Mouse (Mus musculus) kidney, embryonic 14.5 days (tissue): Measurements from ENCODE around the gene Rpl18. TPM values are rescaled to one million over a fixed set of nuclear protein-coding genes. Genes with fewer than 3 reads are reported as not detected.
A peak's percentile ranks its signal among the peaks of the same experiment; 100 is the strongest.

Experiments
- ATAC-seq: fragments of 200-750 bp; cut with Nextera tagmentation; 2 replicates; pipeline ENCODE4 v1.8.0; 2017; ENCODE audit warnings: moderate number of reproducible peaks, mild to moderate bottlenecking, moderate TSS enrichment, moderate library complexity; ENCODE audit not compliant: low FRiP score, low TSS enrichment
- H3K27ac ChIP-seq: fragments of 300-500 bp; sonication (generic); 2 replicates; pipeline ENCODE4 v1.5.1; 2014; ENCODE audit warnings: low read depth, mild to moderate bottlenecking, low read length, moderate library complexity, mixed read lengths
- H3K27me3 ChIP-seq: fragments of 300-500 bp; sonication (generic); 2 replicates; pipeline ENCODE4 v1.6.1; 2014; ENCODE audit warnings: mild to moderate bottlenecking, low read length; ENCODE audit not compliant: control insufficient read depth, insufficient read depth
- H3K36me3 ChIP-seq: fragments of 300-500 bp; sonication (generic); 2 replicates; pipeline ENCODE4 v1.6.1; 2014; ENCODE audit warnings: low read length, mixed read lengths; ENCODE audit not compliant: control insufficient read depth, insufficient read depth
- H3K4me1 ChIP-seq: fragments of 300-500 bp; sonication (generic); 2 replicates; pipeline ENCODE4 v1.6.1; 2014; ENCODE audit warnings: low read length, mixed read lengths; ENCODE audit not compliant: control insufficient read depth, insufficient read depth
- H3K4me2 ChIP-seq: fragments of 300-500 bp; sonication (generic); replicated peaks from 2 replicates; pipeline ENCODE4 v1.6.1; 2014; ENCODE audit warnings: low read depth, mild to moderate bottlenecking, low read length
- H3K4me3 ChIP-seq: fragments of 300-500 bp; sonication (generic); 2 replicates; pipeline ENCODE4 v1.5.1; 2014; ENCODE audit warnings: mild to moderate bottlenecking, low read length
- H3K9ac ChIP-seq: fragments of 300-500 bp; sonication (generic); 2 replicates; pipeline ENCODE4 v1.6.1; 2014; ENCODE audit warnings: low read depth, mild to moderate bottlenecking, low read length, moderate library complexity
- H3K9me3 ChIP-seq: fragments of 300-500 bp; sonication (generic); 2 replicates; pipeline ENCODE4 v1.6.1; 2016; ENCODE audit warnings: low read length; ENCODE audit not compliant: control insufficient read depth
- WGBS: fragments of 180-500 bp; shearing (Covaris S2); extraction: QIAGEN DNeasy Blood & Tissue Kit; methylation state at CpG from one replicate; pipeline ENCODE4 v1.1.7; 2014; 5-methylcytosine and 5-hydroxymethylcytosine counted together
- polyA plus RNA-seq: library from polyadenylated mRNA; unstranded; fragments of >200 nt; fragmentation: Nextera tagmentation; extraction: Ambion mirVana; gene quantifications from 2 replicates; pipeline ENCODE4 v1.2.1, GENCODE M21; 2014

Rpl18 gene
- 1,328 and 1,679 TPM in 2 replicates for polyA plus RNA-seq

GRCm38 (mm10) chr7:45715090-45715708, at the start of gene Rpl18:
Gene Rpl18 (plus strand): TSS chr7:45715457.
- peak within 1 kb of the TSS; percentile 73 for H3K9ac ChIP-seq
- WGBS: 7% methylated on average over 34 of the region's 34 CpGs
- ATAC-seq: peak; percentile 91
- no peaks in the 10 kb centered on the region for H3K27me3 ChIP-seq
- peaks cover 45% of the 10 kb centered on the region for H3K36me3 ChIP-seq
- peak within 1 kb of the TSS; percentile 65 for H3K27ac ChIP-seq
- H3K9me3 ChIP-seq: no peaks in the 10 kb centered on the region
- peaks cover 39% of the 10 kb centered on the region for H3K4me1 ChIP-seq
- H3K4me2 ChIP-seq: peak within 1 kb of the TSS; percentile 93
- H3K4me3 ChIP-seq: peak within 1 kb of the TSS; percentile 75

DNA sequence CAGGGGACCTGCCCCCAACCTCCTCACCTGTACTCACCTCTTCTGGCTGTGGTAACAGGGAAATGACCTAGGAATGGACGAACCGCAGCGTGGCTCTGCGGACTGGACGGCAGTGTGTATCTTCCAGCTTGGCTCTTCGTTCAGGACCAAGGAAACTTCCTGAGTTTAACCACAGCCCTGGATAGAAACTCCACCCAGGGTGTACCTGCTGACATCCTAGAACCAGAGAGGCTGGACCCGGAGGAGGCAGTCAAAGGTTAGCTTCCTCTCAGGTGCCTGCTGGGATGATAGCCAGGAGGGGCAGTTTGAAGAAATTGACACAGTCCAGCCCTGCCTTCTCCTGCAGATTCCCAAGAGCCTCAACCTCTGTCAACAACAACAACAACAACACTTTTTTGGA, 49.1 kb upstream of the Rpl18 start, which contains the start of gene Fut2:
Gene Fut2 (minus strand): TSS at position 234 of the 400 bp plus-strand sequence.
- Histone ChIP-seq H3K9me3 (no peaks in the 10 kb centered on the region), H3K4me1 (peaks cover 20% of the 10 kb centered on the region; the same call in 1 of the 2 replicates), H3K9ac (no peak within 1 kb of the TSS), H3K4me2 (no peak within 1 kb of the TSS), H3K36me3 (no peaks in the 10 kb centered on the region), H3K4me3 (no peak within 1 kb of the TSS), H3K27ac (no peak within 1 kb of the TSS), H3K27me3 (no peaks in the 10 kb centered on the region)
- WGBS: 80% methylated on average over 7 of the region's 7 CpGs
- no peak for ATAC-seq

- ATAC-seq: no peak
- WGBS: 86% methylated on average over 14 of the region's 14 CpGs
- H3K36me3 ChIP-seq: no peaks in the 10 kb centered on the region
- H3K9me3 ChIP-seq: no peaks in the 10 kb centered on the region
- no peak overlapping the region for H3K9ac ChIP-seq
- no peak overlapping the region for H3K4me2 ChIP-seq
- H3K27ac ChIP-seq: no peak overlapping the region
- H3K4me1 ChIP-seq: peaks cover 20% of the 10 kb centered on the region; the same call in 1 of the 2 replicates
- H3K4me3 ChIP-seq: no peak overlapping the region
- H3K27me3 ChIP-seq: no peaks in the 10 kb centered on the region
Measured at GRCm38 (mm10) chr7:45667761-45668160, 47.5 kb upstream of the Rpl18 start.

GRCm38 (mm10) chr7:45668921-45669320, 46.3 kb upstream of the Rpl18 start:
- H3K27me3 ChIP-seq: no peaks in the 10 kb centered on the region
- no peak for ATAC-seq
- no peaks in the 10 kb centered on the region for H3K36me3 ChIP-seq
- no peak overlapping the region for H3K9ac ChIP-seq
- peaks cover 16% of the 10 kb centered on the region; the same call in 1 of the 2 replicates for H3K4me1 ChIP-seq
- WGBS: 96% methylated on average over 9 of the region's 9 CpGs
- no peak overlapping the region for H3K4me2 ChIP-seq
- H3K4me3 ChIP-seq: no peak overlapping the region
- H3K27ac ChIP-seq: no peak overlapping the region
- H3K9me3 ChIP-seq: no peaks in the 10 kb centered on the region

DNA sequence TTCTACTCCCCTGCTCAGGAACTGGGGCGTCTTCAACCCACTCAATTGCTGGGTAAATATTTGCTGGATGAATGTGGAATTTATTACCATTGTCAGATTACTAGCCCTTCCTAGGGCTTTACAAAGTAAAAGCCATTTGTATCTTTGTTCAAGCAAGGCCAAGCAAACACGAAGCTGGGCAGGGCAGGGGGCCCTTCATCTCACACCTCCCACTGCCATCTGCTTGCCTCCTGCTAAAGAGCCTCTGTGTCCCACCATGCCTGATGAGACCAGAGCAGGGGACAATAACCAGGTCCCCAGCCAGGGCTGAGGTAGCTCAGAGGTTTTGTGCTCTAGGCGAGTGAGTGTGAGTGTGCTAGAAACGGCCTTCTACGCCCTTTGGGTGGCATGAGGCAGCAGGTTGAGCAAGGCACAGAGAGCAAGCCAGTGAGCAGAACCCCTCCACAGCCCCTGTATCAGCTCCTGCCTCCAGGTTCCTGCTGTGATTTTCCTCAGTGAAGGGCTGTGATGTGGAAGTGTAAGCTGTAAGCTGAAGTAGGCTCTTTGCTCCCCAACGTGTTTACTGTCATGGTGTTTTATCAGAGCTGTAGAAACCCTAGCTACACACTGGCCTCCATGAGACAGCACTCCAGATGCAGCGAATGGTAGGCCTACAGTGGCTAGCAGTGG, 37.5 kb upstream of the Rpl18 start:
- 70% methylated on average over 7 of the region's 7 CpGs for WGBS
- Histone ChIP-seq H3K27ac (no peak overlapping the region), H3K4me1 (peaks cover 7% of the 10 kb centered on the region), H3K4me2 (no peak overlapping the region), H3K36me3 (no peaks in the 10 kb centered on the region), H3K9ac (no peak overlapping the region), H3K4me3 (no peak overlapping the region), H3K9me3 (no peaks in the 10 kb centered on the region), H3K27me3 (no peaks in the 10 kb centered on the region)
- no peak for ATAC-seq

DNA sequence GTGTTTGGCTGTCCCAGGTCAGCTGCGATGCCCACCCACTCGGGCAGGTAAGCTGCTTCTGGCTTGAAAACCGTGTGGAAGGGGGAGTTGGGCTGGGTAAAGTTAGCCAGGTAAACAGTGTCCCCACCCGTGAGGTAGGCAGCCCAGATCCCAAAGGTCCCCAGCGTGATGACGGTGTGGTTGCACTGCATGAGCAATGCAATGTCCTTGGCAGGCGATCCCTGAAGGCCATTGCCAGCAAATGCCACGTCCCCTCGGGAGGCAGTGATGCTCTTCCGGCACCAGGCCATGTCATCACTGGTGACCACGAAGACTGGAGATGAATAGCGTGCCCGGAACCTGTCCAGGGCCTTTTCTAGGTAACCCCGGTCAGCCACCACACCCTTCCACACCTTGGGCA, 36.7 kb upstream of the Rpl18 start:
- no peak overlapping the region for H3K27ac ChIP-seq
- no peaks in the 10 kb centered on the region for H3K9me3 ChIP-seq
- H3K36me3 ChIP-seq: no peaks in the 10 kb centered on the region
- H3K4me3 ChIP-seq: no peak overlapping the region
- H3K4me1 ChIP-seq: peaks cover 10% of the 10 kb centered on the region
- H3K9ac ChIP-seq: no peak overlapping the region
- no peak for ATAC-seq
- 96% methylated on average over 14 of the region's 14 CpGs for WGBS
- H3K27me3 ChIP-seq: no peaks in the 10 kb centered on the region
- H3K4me2 ChIP-seq: no peak overlapping the region

DNA sequence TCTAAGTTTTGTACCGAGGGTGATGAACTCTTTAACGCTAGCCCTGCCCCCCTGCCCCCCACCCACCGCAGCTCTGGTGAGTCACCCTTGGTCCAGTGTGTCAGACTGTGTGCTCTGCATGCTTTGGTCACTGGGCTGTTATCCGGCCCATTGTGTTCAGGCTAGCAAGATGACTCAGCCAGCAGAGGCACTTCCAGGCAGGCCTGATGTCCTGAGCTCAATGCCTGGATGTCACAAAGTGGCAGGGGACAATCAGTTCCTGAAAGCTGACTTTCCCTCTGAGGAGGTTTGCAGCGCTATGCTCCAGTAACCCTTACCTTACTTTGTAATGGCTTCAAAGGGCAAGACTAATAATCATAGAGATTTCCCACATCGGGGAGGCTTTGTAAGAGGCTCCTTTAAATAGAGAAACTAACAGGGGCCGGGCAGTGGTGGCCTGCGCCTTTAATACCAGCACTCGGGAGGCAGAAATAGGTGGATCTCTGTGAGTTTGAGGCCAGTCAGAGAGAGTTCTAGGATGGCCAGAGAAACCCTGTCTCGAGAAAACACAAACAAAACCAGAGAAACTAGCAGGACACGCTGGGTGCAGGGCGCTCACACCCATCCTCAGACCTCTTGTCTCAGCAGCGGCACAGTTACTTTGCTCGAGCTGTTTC, 35.2 kb upstream of the Rpl18 start:
- WGBS: 71% methylated on average over 14 of the region's 14 CpGs
- Histone ChIP-seq H3K4me2 (no peak overlapping the region), H3K27me3 (no peaks in the 10 kb centered on the region), H3K9ac (no peak overlapping the region), H3K4me1 (peaks cover 10% of the 10 kb centered on the region), H3K4me3 (no peak overlapping the region), H3K27ac (0 out of 2 replicates have a peak overlapping the region, but pooled peaks have one; percentile 3), H3K9me3 (no peaks in the 10 kb centered on the region), H3K36me3 (no peaks in the 10 kb centered on the region)
- no peak for ATAC-seq

GRCm38 (mm10) chr7:45681046-45681736, 34.1 kb upstream of the Rpl18 start:
- H3K27ac ChIP-seq: no peak overlapping the region
- H3K36me3 ChIP-seq: no peaks in the 10 kb centered on the region
- no peak overlapping the region for H3K4me2 ChIP-seq
- H3K9ac ChIP-seq: no peak overlapping the region; the same call in 1 of the 2 replicates
- H3K27me3 ChIP-seq: no peaks in the 10 kb centered on the region
- H3K9me3 ChIP-seq: no peaks in the 10 kb centered on the region
- ATAC-seq: no peak
- WGBS: 81% methylated on average over 8 of the region's 8 CpGs
- peaks cover 13% of the 10 kb centered on the region for H3K4me1 ChIP-seq
- H3K4me3 ChIP-seq: no peak overlapping the region
